Mouse (Mus musculus) macrophage (primary cell): ENCODE measurements around the gene Bptf. TPM values are rescaled to one million over a fixed set of nuclear protein-coding genes. Genes with fewer than 3 reads are reported as not detected.
"Not testable (repeated sequence)": the region's sequence is repeated elsewhere in the genome, so short reads cannot be mapped to it uniquely, and the experiment has no call there.

ENCODE experiments used
- H3K27ac ChIP-seq: fragments of 350-480 bp; formaldehyde crosslinking; 2 replicates; pipeline ENCODE4 v1.9.0; 2021
- H3K36me3 ChIP-seq: fragments of 350-480 bp; formaldehyde crosslinking; 2 replicates; pipeline ENCODE4 v1.9.0; 2021; ENCODE audit errors: inconsistent target
- H3K4me3 ChIP-seq: fragments of 350-480 bp; formaldehyde crosslinking; 2 replicates; pipeline ENCODE4 v1.9.0; 2021; ENCODE audit errors: inconsistent target
- H3K79me2 ChIP-seq: fragments of 350-480 bp; formaldehyde crosslinking; 2 replicates; pipeline ENCODE4 v1.9.0; 2021; ENCODE audit errors: inconsistent target
- WGBS: methylation state at CpG from one replicate; pipeline ENCODE4 v1.1.7; 2026; ENCODE audit warnings: inconsistent platforms; ENCODE audit not compliant: missing documents; 5-methylcytosine and 5-hydroxymethylcytosine counted together
- polyA plus RNA-seq: library from polyadenylated mRNA; stranded (reverse); fragments of 250-400 nt; gene quantifications from 3 replicates; pipeline ENCODE4 v1.2.4, GENCODE M21; 2018; ENCODE audit warnings: inconsistent platforms

Bptf gene
- polyA plus RNA-seq, 1 experiment from 2014 or later, result 37.1 TPM

- Histone ChIP-seq H3K4me3 (no peak overlapping the region), H3K79me2 (peaks cover 98% of the 10 kb centered on the region), H3K27ac (no peak overlapping the region), H3K36me3 (peaks cover 20% of the 10 kb centered on the region)
- 89% methylated on average over 8 of the region's 8 CpGs for WGBS
These were observed 25.5 kb downstream of the Bptf start for GRCm38 (mm10) chr11:107106461-107106860.

- peaks cover 98% of the 10 kb centered on the region for H3K79me2 ChIP-seq
- no peak overlapping the region for H3K4me3 ChIP-seq
- no peak overlapping the region for H3K27ac ChIP-seq
- WGBS, result 48% methylated on average over 5 of the region's 5 CpGs
- H3K36me3 ChIP-seq, result peaks cover 8% of the 10 kb centered on the region; the same call in 1 of the 2 replicates
These were observed 26.7 kb downstream of the Bptf start for GRCm38 (mm10) chr11:107105227-107105626.

GRCm38 (mm10) chr11:107103736-107104135, 28.2 kb downstream of the Bptf start:
- 82% methylated on average over 2 of the region's 2 CpGs for WGBS
- H3K36me3 ChIP-seq, result 0 out of 2 replicates have a peak, but pooled peaks cover 6% of the 10 kb centered on the region
- no peak overlapping the region for H3K4me3 ChIP-seq

DNA sequence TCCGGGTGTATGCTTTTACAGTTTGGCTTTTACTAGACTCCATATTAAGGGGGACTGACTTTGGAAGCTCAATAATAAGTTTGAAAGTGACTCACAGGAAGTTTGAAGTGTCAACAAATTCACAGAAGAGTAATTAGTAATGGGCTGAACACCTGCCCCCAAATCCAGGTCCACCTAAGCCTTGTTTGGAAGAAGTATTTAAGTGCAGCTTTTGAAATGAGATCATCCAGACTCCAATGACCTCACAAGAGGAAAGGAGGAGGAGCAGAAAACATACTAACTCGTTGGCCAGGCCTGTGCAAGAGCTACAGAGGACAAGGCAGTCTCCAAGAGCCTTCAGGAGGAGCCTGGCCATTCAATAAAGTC, 28.7 kb downstream of the Bptf start:
- WGBS, result 27% methylated on average over 2 of the region's 2 CpGs
- no peak overlapping the region for H3K27ac ChIP-seq
- H3K79me2 ChIP-seq, result peaks cover 98% of the 10 kb centered on the region
- no peak overlapping the region for H3K4me3 ChIP-seq
- 0 out of 2 replicates have a peak, but pooled peaks cover 6% of the 10 kb centered on the region for H3K36me3 ChIP-seq

More at GRCm38 (mm10) chr11:107103736-107104135, 28.2 kb downstream of the Bptf start:
- H3K27ac ChIP-seq, result no peak overlapping the region
- H3K79me2 ChIP-seq, result peaks cover 98% of the 10 kb centered on the region

GRCm38 (mm10) chr11:107102465-107103223, 29.3 kb downstream of the Bptf start:
- Histone ChIP-seq H3K4me3 (no peak overlapping the region), H3K79me2 (peaks cover 98% of the 10 kb centered on the region), H3K27ac (no peak overlapping the region), H3K36me3 (peaks cover 11% of the 10 kb centered on the region; the same call in 1 of the 2 replicates)
- WGBS, result 7% methylated on average over 11 of the region's 11 CpGs

DNA sequence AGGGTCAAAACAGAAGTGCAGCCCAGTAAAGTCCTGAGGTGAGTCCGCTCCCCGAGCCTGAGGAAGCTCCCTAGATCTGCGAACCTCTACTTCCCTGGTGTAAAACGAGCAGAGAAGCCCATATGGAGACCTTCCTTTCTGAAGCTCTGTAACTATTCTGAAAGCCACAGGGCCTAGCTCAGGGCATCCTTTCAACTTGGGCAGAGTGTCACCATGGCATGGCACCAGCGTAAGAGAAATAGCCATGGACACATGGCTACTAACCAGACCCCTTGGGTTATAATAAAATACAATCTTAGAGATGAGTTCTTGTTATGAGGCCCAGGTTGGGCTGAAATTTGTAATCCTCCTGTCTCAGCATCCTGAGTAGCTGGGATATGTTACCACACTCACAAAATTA, 35.0 kb downstream of the Bptf start:
- Histone ChIP-seq H3K36me3 (peaks cover 44% of the 10 kb centered on the region), H3K79me2 (peaks cover 82% of the 10 kb centered on the region), H3K4me3 (no peak overlapping the region), H3K27ac (no peak overlapping the region)
- 93% methylated on average over 5 of the region's 5 CpGs for WGBS

DNA sequence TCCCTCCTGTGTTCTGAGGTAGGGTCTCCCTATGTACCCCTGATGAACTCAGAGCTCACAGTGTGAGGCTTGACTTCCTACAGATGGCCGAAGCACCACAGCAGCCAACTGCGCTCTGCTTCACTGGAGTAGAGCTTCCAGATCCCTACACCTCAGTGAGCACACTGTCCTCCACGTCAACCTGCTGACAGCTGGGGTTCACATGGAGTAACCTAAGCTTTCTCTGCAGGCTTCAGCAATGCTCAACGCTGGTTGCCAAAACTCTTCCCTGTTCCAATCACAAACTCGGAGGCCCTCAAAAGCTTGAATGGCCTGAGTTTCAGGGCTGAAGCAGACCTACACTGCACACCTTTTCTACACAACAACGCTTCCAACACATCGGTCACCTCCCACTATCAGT, 38.1 kb downstream of the Bptf start:
- peaks cover 82% of the 10 kb centered on the region; the same call in 1 of the 2 replicates for H3K79me2 ChIP-seq
- H3K27ac ChIP-seq, result no peak overlapping the region
- 95% methylated on average over 7 of the region's 7 CpGs for WGBS
- no peak overlapping the region for H3K4me3 ChIP-seq
- peaks cover 45% of the 10 kb centered on the region for H3K36me3 ChIP-seq

DNA sequence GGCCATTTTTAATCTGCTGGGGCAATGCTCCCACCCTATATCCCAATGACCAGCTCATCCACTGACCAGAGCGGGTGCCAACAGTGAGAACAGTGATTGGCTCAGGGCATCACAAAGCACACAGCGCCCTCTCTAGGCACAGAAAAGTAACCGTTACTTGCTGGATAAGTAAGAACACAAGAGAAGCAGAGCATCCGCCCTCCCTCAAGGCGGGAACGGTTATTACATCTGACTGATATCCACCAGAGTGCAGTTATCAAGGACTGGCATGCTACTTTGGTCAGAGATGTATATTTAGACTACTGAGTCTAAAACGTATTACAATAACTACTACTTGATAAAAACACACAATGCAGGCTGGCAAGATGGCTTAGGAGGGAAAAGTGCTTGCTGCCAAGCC, 39.3 kb downstream of the Bptf start:
- Histone ChIP-seq H3K4me3 (no peak overlapping the region), H3K79me2 (peaks cover 80% of the 10 kb centered on the region; the same call in 1 of the 2 replicates), H3K36me3 (peaks cover 41% of the 10 kb centered on the region), H3K27ac (no peak overlapping the region)
- 97% methylated on average over 7 of the region's 7 CpGs for WGBS

- WGBS, result 90% methylated on average over 5 of the region's 5 CpGs
- Histone ChIP-seq H3K27ac (no peak overlapping the region), H3K4me3 (no peak overlapping the region), H3K79me2 (peaks cover 42% of the 10 kb centered on the region; the same call in 1 of the 2 replicates), H3K36me3 (peaks cover 38% of the 10 kb centered on the region)
These were observed 46.1 kb downstream of the Bptf start for GRCm38 (mm10) chr11:107085866-107086265.

GRCm38 (mm10) chr11:107083480-107083879, 48.4 kb downstream of the Bptf start:
- Histone ChIP-seq H3K4me3 (no peak overlapping the region), H3K27ac (no peak overlapping the region), H3K36me3 (peaks cover 62% of the 10 kb centered on the region), H3K79me2 (peaks cover 19% of the 10 kb centered on the region; the same call in 1 of the 2 replicates)
- 93% methylated on average over 5 of the region's 5 CpGs for WGBS

DNA sequence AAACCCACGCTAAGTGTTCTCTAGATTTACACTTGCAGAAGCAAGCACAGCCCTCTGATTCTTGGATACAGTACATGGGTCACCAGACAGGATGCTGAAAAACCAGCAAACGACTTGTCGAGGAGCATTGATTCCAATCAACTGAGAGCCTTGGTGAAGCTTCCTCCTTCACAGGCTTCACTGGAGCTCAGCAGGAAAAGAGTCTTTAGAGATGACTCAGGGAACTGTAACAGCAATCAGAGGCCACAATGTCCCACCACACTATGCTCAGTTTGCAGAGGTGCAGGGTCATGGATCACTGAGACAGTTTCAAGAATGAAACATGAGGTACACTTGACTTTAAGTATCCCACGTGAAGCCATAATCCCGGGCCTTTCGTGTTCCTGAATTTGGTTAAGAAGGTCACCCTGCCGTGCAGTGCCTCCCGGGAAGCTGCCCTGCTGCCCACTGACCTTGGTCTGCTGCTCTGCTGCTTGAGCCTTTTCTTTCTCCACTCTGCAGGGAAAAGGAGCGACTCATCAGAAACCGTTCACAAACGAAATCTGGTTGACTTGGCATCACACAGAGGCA, 66.6 kb downstream of the Bptf start:
- H3K36me3 ChIP-seq, result peaks cover 75% of the 10 kb centered on the region
- WGBS, result 94% methylated on average over 11 of the region's 11 CpGs
- H3K79me2 ChIP-seq, result no peaks in the 10 kb centered on the region; the same call in 1 of the 2 replicates
- no peak overlapping the region for H3K4me3 ChIP-seq
- H3K27ac ChIP-seq, result no peak overlapping the region

DNA sequence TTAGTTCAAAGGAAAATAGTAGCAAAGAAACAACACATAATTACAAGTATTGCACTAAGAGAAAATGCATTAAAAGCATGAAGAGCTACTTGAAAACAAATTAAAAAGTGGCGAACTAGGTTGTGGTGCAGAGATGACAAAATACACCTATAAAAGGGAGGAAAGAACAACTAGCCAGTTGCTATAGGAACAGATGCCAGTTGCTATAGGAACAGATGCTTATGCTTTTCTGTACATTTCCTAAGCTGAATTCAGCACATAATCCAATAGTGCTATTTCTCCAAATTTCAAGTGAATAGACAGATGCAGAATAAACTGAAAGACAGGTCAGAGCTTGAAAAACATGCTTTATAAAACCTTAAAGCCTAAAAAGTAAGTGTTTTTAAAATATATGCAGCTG, 67.3 kb downstream of the Bptf start:
- WGBS, result 100% methylated on average over 1 of the region's 1 CpGs
- peaks cover 80% of the 10 kb centered on the region for H3K36me3 ChIP-seq
- no peaks in the 10 kb centered on the region; the same call in 1 of the 2 replicates for H3K79me2 ChIP-seq
- H3K27ac ChIP-seq, result no peak overlapping the region
- no peak overlapping the region for H3K4me3 ChIP-seq

GRCm38 (mm10) chr11:107063067-107063466, 68.9 kb downstream of the Bptf start:
- 100% methylated on average over 3 of the region's 3 CpGs for WGBS
- no peaks in the 10 kb centered on the region for H3K79me2 ChIP-seq
- no peak overlapping the region for H3K27ac ChIP-seq
- H3K4me3 ChIP-seq, result no peak overlapping the region
- peaks cover 89% of the 10 kb centered on the region for H3K36me3 ChIP-seq

DNA sequence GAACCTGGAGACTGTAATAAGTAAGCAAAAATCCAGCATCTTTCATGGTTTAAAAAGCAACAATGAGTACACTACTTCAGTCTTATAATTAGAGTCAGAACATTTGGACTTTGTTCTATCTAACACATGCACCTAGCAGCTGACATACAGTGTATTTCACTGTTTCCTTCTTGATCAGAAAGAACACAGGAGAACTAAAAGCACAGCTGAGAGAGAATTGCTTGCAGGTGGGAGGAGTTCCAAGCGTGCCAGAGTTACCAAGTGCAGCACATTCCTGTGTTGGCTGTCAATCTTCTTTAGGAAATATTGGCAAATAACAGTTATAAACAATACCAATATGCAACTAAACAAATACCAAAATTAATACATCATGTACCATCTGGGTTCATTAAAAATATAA, 71.0 kb downstream of the Bptf start:
- peaks cover 86% of the 10 kb centered on the region for H3K36me3 ChIP-seq
- no peak overlapping the region for H3K27ac ChIP-seq
- WGBS, result 93% methylated on average over 1 of the region's 1 CpGs
- no peaks in the 10 kb centered on the region for H3K79me2 ChIP-seq
- H3K4me3 ChIP-seq, result no peak overlapping the region

GRCm38 (mm10) chr11:107059634-107060033, 72.3 kb downstream of the Bptf start:
- H3K27ac ChIP-seq, H3K79me2 ChIP-seq, H3K4me3 ChIP-seq: not testable (repeated sequence)
- 83% methylated on average over 2 of the region's 3 CpGs for WGBS
- peaks cover 86% of the 10 kb centered on the region for H3K36me3 ChIP-seq
